Mouse (Mus musculus): ENCODE measurements around the gene Slc11a2. TPM values are rescaled to one million over a fixed set of nuclear protein-coding genes. Genes with fewer than 3 reads are reported as not detected.

The Slc11a2 gene
- polyA plus RNA-seq, 1 experiment from 2014 or later: 51.2 TPM

DNA sequence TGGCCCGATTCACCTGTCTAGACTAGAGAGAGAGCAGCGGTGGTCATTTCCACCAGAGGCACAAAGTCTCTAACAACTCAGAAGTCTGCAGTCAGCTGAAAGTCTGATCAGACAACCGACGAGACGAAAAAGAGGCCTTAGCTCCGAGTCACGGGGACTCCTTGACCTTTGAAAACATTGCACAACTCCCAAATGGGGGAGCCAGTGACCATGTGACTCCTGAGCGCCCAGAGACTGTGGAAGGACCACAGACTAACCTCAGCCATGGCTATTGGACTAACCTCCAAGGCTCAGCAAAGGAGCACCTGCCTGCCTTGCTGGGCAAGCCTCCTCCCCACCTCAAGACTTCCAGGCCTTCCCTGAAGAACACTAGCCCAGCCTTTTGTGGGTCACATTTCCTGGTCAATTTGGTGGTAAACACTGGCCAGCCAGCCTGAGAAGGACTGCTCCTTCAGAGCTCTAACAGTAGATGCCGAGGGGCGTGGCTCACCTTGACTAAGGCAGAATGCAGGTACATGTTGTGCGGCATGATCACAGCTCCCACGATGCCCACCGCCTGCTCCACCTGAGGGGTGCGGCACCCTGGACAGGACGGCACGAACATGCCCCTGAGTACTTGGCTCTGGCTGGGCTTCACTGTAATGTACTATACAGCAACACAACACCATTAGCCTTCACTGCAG lies 21.4 kb downstream of the Slc11a2 start:
- Histone ChIP-seq H3K36me3 (ENCODE audit: control insufficient read depth, insufficient read depth, low read length) (peaks cover 63% of the 10 kb centered on the region), H3K4me1 (replicated peaks; ENCODE audit: control insufficient read depth, insufficient read depth, low read length) (peaks cover 13% of the 10 kb centered on the region), H3K9ac (ENCODE audit: low read depth, low read length) (no peak overlapping the region), H3K9me3 (ENCODE audit: control insufficient read depth, low read length) (no peaks in the 10 kb centered on the region), H3K4me2 (no peak overlapping the region), H3K27ac (ENCODE audit: low read depth, low read length) (no peak overlapping the region), H3K27me3 (replicated peaks; ENCODE audit: control insufficient read depth, insufficient read depth, low read length) (no peaks in the 10 kb centered on the region), H3K4me3 (ENCODE audit: low read depth, low read length) (no peak overlapping the region)
- DNase-seq (ENCODE audit: low spot score) (no peak), ATAC-seq (replicated peaks; ENCODE audit: low FRiP score) (no peak)
- 90% methylated on average over 16 of the region's 16 CpGs for WGBS

DNA sequence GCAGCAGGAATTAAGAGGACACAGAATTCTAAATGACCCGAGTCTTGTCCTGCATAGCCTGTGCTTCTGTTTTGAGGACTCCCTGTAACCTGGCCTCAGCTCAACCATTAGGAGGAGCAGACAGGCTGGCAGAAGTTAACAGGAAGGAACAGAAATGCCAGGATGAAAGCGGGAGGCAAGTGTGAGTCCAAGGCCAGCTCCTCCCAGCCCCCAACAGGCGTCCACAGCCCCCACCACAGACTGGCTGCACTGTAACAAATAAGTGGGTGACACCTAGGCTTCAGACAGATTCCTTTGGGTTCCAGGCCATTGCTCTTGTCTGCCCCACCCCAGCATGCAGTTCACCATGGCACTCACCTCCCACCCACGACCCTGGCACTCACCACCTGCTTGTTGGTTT lies 22.1 kb downstream of the Slc11a2 start:
- Histone ChIP-seq H3K9ac (ENCODE audit: low read depth, low read length) (no peak overlapping the region), H3K4me2 (no peak overlapping the region)
- 74% methylated on average over 4 of the region's 4 CpGs for WGBS

DNA sequence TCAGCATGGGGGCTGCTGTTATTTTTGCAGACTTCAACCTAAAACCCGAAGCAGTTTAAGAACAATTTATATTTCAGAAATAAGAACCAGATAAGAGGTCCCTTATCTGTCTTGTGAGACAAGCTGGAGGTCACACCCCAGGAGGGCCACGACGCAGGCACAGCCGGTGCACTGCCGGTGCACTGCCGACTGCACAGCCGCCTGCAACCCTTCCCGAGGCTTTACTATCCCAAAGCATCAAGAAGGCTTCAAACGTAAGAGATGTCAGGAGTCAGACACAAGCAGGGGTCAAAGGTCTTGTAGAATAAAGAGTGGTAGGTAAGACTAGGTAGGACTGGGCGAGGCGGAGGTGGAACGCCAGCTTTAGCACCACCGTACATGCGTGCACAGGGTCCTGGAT lies 22.5 kb downstream of the Slc11a2 start:
- Histone ChIP-seq H3K27me3 (replicated peaks; ENCODE audit: control insufficient read depth, insufficient read depth, low read length) (no peaks in the 10 kb centered on the region), H3K27ac (ENCODE audit: low read depth, low read length) (no peak overlapping the region), H3K9ac (ENCODE audit: low read depth, low read length) (no peak overlapping the region), H3K4me2 (no peak overlapping the region), H3K36me3 (ENCODE audit: control insufficient read depth, insufficient read depth, low read length) (peaks cover 72% of the 10 kb centered on the region), H3K9me3 (ENCODE audit: control insufficient read depth, low read length) (no peaks in the 10 kb centered on the region), H3K4me3 (ENCODE audit: low read depth, low read length) (no peak overlapping the region), H3K4me1 (replicated peaks; ENCODE audit: control insufficient read depth, insufficient read depth, low read length) (peaks cover 13% of the 10 kb centered on the region)
- ATAC-seq (replicated peaks; ENCODE audit: low FRiP score) (no peak), DNase-seq (ENCODE audit: low spot score) (no peak)
- WGBS: 84% methylated on average over 14 of the region's 14 CpGs

More for the DNA sequence above, 22.1 kb downstream of the Slc11a2 start:
- H3K4me3 ChIP-seq (ENCODE audit: low read depth, low read length): no peak overlapping the region
- DNase-seq (ENCODE audit: low spot score): no peak
- no peaks in the 10 kb centered on the region for H3K27me3 ChIP-seq (replicated peaks; ENCODE audit: control insufficient read depth, insufficient read depth, low read length)
- no peaks in the 10 kb centered on the region for H3K9me3 ChIP-seq (ENCODE audit: control insufficient read depth, low read length)
- no peak for ATAC-seq (replicated peaks; ENCODE audit: low FRiP score)
- peaks cover 13% of the 10 kb centered on the region for H3K4me1 ChIP-seq (replicated peaks; ENCODE audit: control insufficient read depth, insufficient read depth, low read length)
- no peak overlapping the region for H3K27ac ChIP-seq (ENCODE audit: low read depth, low read length)
- peaks cover 68% of the 10 kb centered on the region for H3K36me3 ChIP-seq (ENCODE audit: control insufficient read depth, insufficient read depth, low read length)

DNA sequence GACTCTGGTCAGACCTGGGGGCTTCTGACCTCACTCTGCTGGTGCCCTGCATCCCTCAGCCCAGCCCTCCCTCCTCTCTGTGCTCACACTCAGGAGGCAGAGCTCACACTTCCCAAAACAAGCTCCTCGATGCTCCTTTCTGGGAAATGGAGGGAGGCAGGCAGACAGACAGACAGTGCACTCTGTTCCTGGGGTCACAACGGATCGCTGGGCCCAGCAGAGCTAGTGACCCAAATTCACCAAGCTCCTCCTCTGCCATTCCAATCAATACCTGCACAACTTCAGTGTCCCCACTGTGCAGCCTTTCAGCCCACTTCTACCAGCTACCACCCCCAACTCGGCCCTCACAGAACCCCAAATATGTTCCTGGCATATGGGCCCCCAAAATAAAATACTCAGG lies 23.1 kb downstream of the Slc11a2 start:
- no peak overlapping the region for H3K9ac ChIP-seq (ENCODE audit: low read depth, low read length)
- H3K36me3 ChIP-seq (ENCODE audit: control insufficient read depth, insufficient read depth, low read length): peaks cover 76% of the 10 kb centered on the region
- no peak for ATAC-seq (replicated peaks; ENCODE audit: low FRiP score)
- H3K9me3 ChIP-seq (ENCODE audit: control insufficient read depth, low read length): no peaks in the 10 kb centered on the region
- WGBS: 97% methylated on average over 4 of the region's 4 CpGs
- H3K27ac ChIP-seq (ENCODE audit: low read depth, low read length): no peak overlapping the region
- DNase-seq (ENCODE audit: low spot score): no peak
- H3K4me2 ChIP-seq: no peak overlapping the region
- no peaks in the 10 kb centered on the region for H3K27me3 ChIP-seq (replicated peaks; ENCODE audit: control insufficient read depth, insufficient read depth, low read length)
- H3K4me1 ChIP-seq (replicated peaks; ENCODE audit: control insufficient read depth, insufficient read depth, low read length): peaks cover 13% of the 10 kb centered on the region
- no peak overlapping the region for H3K4me3 ChIP-seq (ENCODE audit: low read depth, low read length)

DNA sequence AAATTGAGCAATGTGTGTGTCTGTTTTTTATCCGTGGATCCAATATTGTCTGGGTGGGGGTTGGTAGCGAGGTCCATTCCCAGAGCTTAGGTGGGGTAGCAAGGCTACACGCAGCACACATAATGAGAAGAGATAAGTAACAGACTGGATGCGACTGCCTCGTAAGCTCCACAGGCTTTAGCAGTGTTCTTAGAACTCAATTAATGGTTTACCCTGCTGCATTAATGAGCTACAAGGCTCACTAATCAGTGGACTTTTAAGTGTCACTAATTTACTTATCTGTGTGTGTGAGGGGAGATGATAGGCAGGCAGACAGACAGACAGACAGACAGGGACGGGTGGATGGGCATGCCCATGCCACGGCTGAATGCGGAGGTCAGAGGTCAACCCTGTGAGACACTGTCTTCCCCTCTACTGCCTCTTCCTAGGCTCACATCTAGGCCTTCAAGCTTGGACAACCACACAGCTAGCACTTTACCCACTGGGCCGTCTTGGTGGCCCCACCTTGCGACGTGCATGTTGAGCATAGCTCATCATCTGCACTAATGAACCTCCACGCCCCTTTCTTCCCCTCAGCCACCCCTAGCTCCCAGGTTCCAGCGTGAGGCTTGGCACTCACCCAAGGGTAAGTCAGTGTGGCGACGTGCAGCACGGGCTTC lies 24.2 kb downstream of the Slc11a2 start:
- H3K9ac ChIP-seq (ENCODE audit: low read depth, low read length): no peak overlapping the region
- no peak overlapping the region for H3K27ac ChIP-seq (ENCODE audit: low read depth, low read length)
- 84% methylated on average over 16 of the region's 16 CpGs for WGBS
- peaks cover 9% of the 10 kb centered on the region for H3K4me1 ChIP-seq (replicated peaks; ENCODE audit: control insufficient read depth, insufficient read depth, low read length)
- peaks cover 84% of the 10 kb centered on the region for H3K36me3 ChIP-seq (ENCODE audit: control insufficient read depth, insufficient read depth, low read length)
- DNase-seq (ENCODE audit: low spot score) (no peak), ATAC-seq (replicated peaks; ENCODE audit: low FRiP score) (no peak)
- no peaks in the 10 kb centered on the region for H3K27me3 ChIP-seq (replicated peaks; ENCODE audit: control insufficient read depth, insufficient read depth, low read length)
- H3K4me2 ChIP-seq: no peak overlapping the region
- no peaks in the 10 kb centered on the region for H3K9me3 ChIP-seq (ENCODE audit: control insufficient read depth, low read length)
- H3K4me3 ChIP-seq (ENCODE audit: low read depth, low read length): no peak overlapping the region

DNA sequence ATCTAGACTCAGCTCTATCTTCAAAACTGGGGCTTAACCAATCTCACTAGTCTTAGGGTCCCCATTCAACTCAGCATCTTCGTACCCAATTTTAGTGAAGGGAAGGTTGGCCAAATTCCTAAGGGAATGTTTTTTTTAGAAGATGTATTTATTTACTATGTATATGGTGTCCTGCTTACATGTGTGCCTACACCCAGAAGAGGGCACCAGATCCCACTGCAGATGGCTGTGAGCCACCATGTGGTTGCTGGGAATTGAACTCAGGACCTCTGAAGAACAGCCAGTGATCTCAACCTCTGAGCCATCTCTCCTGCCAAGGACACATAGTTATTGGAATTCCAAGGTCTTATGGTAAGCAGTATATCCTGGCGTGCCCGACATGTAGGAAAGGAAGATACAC lies 29.3 kb downstream of the Slc11a2 start:
- no peak overlapping the region for H3K4me2 ChIP-seq
- ATAC-seq (replicated peaks; ENCODE audit: low FRiP score): no peak
- 95% methylated on average over 3 of the region's 3 CpGs for WGBS
- peaks cover 26% of the 10 kb centered on the region for H3K4me1 ChIP-seq (replicated peaks; ENCODE audit: control insufficient read depth, insufficient read depth, low read length)
- DNase-seq (ENCODE audit: low spot score): no peak
- no peak overlapping the region for H3K9ac ChIP-seq (ENCODE audit: low read depth, low read length)
- no peaks in the 10 kb centered on the region for H3K9me3 ChIP-seq (ENCODE audit: control insufficient read depth, low read length)
- no peak overlapping the region for H3K27ac ChIP-seq (ENCODE audit: low read depth, low read length)
- H3K36me3 ChIP-seq (ENCODE audit: control insufficient read depth, insufficient read depth, low read length): peaks cover 66% of the 10 kb centered on the region
- no peaks in the 10 kb centered on the region for H3K27me3 ChIP-seq (replicated peaks; ENCODE audit: control insufficient read depth, insufficient read depth, low read length)
- no peak overlapping the region for H3K4me3 ChIP-seq (ENCODE audit: low read depth, low read length)

DNA sequence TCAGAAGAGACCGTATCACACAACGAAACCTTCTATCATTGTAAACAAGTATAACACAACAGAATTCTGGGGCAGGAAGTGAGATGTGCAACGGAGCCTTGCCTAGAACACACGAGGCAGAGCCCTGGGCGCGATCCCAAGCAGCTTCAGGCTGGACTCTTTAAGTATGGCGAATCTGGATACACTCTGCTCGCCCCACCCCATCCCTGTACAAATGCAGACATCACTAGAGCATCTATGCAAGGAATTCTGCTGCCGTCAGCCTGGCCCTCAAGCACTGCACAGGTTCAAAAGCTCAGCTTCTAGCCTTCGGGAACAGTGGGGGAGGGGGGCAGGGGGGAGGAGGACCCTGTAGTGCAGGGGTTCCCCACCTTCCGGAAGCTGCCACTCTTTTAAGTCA lies 31.9 kb downstream of the Slc11a2 start:
- no peak for DNase-seq (ENCODE audit: low spot score)
- H3K36me3 ChIP-seq (ENCODE audit: control insufficient read depth, insufficient read depth, low read length): peaks cover 42% of the 10 kb centered on the region
- no peak overlapping the region for H3K4me3 ChIP-seq (ENCODE audit: low read depth, low read length)
- H3K27me3 ChIP-seq (replicated peaks; ENCODE audit: control insufficient read depth, insufficient read depth, low read length): no peaks in the 10 kb centered on the region
- 89% methylated on average over 11 of the region's 11 CpGs for WGBS
- no peak overlapping the region for H3K4me2 ChIP-seq
- peaks cover 35% of the 10 kb centered on the region for H3K4me1 ChIP-seq (replicated peaks; ENCODE audit: control insufficient read depth, insufficient read depth, low read length)
- no peak overlapping the region for H3K27ac ChIP-seq (ENCODE audit: low read depth, low read length)
- no peak overlapping the region for H3K9ac ChIP-seq (ENCODE audit: low read depth, low read length)
- H3K9me3 ChIP-seq (ENCODE audit: control insufficient read depth, low read length): no peaks in the 10 kb centered on the region
- no peak for ATAC-seq (replicated peaks; ENCODE audit: low FRiP score)

DNA sequence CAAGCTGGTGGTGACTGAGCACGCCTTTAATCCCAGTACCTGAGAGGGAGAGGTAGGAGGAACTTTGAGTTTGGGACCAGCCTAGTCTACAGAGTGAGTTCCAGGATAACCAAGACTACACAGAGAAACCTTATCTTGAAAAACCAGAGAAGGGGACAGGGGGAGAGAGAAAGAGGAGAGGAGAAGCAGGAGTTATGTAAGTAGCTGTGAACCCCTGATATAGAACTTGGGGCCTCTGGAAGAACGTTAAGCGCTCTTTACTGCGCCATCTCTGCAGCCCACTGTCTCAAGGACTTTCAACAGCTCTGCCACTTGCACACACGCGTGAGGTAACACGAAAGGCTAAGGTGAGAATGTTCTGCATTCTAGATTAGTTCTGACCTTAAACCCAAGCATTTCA lies 33.3 kb downstream of the Slc11a2 start:
- H3K27me3 ChIP-seq (replicated peaks; ENCODE audit: control insufficient read depth, insufficient read depth, low read length): no peaks in the 10 kb centered on the region
- no peak overlapping the region for H3K4me3 ChIP-seq (ENCODE audit: low read depth, low read length)
- H3K36me3 ChIP-seq (ENCODE audit: control insufficient read depth, insufficient read depth, low read length): peaks cover 30% of the 10 kb centered on the region
- DNase-seq (ENCODE audit: low spot score) (no peak), ATAC-seq (replicated peaks; ENCODE audit: low FRiP score) (peak; percentile 89)
- H3K4me2 ChIP-seq: peak overlapping the region; percentile 46
- peaks cover 35% of the 10 kb centered on the region for H3K4me1 ChIP-seq (replicated peaks; ENCODE audit: control insufficient read depth, insufficient read depth, low read length)
- 0 out of 2 replicates have a peak overlapping the region, but pooled peaks have one; percentile 42 for H3K9ac ChIP-seq (ENCODE audit: low read depth, low read length)
- WGBS: 51% methylated on average over 7 of the region's 7 CpGs
- H3K27ac ChIP-seq (ENCODE audit: low read depth, low read length): peak overlapping the region; percentile 76
- H3K9me3 ChIP-seq (ENCODE audit: control insufficient read depth, low read length): no peaks in the 10 kb centered on the region

DNA sequence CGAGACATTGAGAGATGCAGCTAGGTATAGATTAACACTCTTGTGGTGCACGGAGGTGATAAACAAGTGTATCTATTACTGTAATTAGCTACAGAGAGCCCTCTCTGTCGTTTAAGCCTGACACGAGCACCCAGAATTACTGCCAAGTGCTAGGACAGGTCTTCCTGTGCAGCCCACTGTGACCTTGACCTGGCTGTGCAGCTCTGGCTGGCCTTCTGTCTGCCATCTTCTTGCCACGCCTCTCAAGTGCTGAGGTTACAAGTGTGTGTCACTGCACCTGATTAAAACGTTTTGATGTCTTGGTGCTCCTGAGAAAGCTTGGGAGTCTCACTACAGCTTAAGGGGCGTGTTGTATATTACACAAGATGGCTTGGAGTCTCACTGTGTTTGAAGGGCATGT lies 33.8 kb downstream of the Slc11a2 start:
- 54% methylated on average over 7 of the region's 7 CpGs for WGBS
- DNase-seq (ENCODE audit: low spot score) (no peak), ATAC-seq (replicated peaks; ENCODE audit: low FRiP score) (peak; percentile 47)
- no peaks in the 10 kb centered on the region for H3K27me3 ChIP-seq (replicated peaks; ENCODE audit: control insufficient read depth, insufficient read depth, low read length)
- peak overlapping the region; percentile 42 for H3K4me2 ChIP-seq
- H3K4me3 ChIP-seq (ENCODE audit: low read depth, low read length): no peak overlapping the region
- no peak overlapping the region for H3K9ac ChIP-seq (ENCODE audit: low read depth, low read length)
- peak overlapping the region; percentile 76 for H3K27ac ChIP-seq (ENCODE audit: low read depth, low read length)
- peaks cover 35% of the 10 kb centered on the region for H3K4me1 ChIP-seq (replicated peaks; ENCODE audit: control insufficient read depth, insufficient read depth, low read length)
- no peaks in the 10 kb centered on the region for H3K9me3 ChIP-seq (ENCODE audit: control insufficient read depth, low read length)
- H3K36me3 ChIP-seq (ENCODE audit: control insufficient read depth, insufficient read depth, low read length): peaks cover 25% of the 10 kb centered on the region
